Mouse (Mus musculus) inflammation-experienced regulatory T-cells, adult 6 months (primary cell): ENCODE results near the gene Rnase12. TPM values are rescaled to one million over a fixed set of nuclear protein-coding genes. Genes with fewer than 3 reads are reported as not detected.
"Not testable (repeated sequence)": the region's sequence is repeated elsewhere in the genome, so short reads cannot be mapped to it uniquely, and the experiment has no call there.

Source experiments
- ATAC-seq: one replicate; pipeline ENCODE4 v1.8.0; 2017
- polyA plus RNA-seq, 3 experiments: library from polyadenylated mRNA; unstranded; fragments of 100-300 nt; shearing (Covaris generic); gene quantifications; one replicate each; pipeline ENCODE4 v1.2.1; 2017

The Rnase12 gene
- polyA plus RNA-seq, 3 experiments from 2014 or later: not detected

DNA sequence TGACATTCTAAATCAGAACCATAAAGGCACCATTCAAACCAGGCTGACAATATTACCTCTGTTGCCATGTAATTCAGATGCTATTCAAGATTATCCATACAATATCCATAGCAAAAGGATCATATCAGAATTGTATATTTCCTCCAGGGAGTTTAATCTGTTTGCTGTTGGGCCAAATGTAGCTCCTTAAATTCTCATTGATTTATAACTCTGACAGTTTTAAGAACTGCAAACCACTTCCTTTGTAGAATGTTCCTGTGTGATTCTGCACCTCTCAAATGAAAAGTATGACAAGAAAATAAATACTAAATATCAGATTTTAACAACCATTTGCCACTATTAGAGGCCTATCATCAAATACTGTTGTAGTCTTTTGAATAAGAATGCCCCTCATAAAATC, 41.7 kb downstream of the Rnase12 start:
- no peak for ATAC-seq

DNA sequence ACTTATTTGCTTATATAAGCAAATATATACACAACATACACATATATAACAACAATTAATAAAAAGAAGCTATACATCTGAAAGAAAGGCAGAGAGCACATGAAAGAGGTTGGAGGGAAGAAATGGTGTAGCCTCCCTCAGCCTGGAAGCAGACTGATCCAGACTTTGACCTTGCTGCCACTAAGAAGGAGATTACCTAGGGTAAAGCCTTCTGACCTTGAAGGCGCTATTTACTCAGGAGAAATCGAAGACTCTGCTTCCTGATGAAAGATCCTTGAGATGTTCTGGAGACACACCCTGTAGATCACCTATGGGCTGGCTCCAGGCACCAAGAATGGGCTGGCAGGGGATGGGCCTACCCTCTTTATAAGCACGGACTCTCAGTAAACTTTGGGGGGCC, 42.7 kb downstream of the Rnase12 start:
- ATAC-seq: not testable (repeated sequence)

GRCm38 (mm10) chr14:51009572-51009971, 47.9 kb downstream of the Rnase12 start:
- ATAC-seq: no peak

- ATAC-seq: no peak
These were observed 48.7 kb downstream of the Rnase12 start for GRCm38 (mm10) chr14:51008781-51009180.

- ATAC-seq: no peak
These were observed 49.3 kb downstream of the Rnase12 start for GRCm38 (mm10) chr14:51007914-51008713.

GRCm38 (mm10) chr14:51007152-51007801, 50.2 kb downstream of the Rnase12 start, which contains the start of gene Rnase10:
Gene Rnase10, plus strand, starts transcription at chr14:51007751.
- ATAC-seq: no peak

Other genes starting within 250 kb of the Rnase12 start
- not detected for gene Ccnb1ip1, start 249.9 kb downstream of the Rnase12 start, polyA plus RNA-seq
- gene Parp2, start 249.8 kb downstream of the Rnase12 start, polyA plus RNA-seq: 100 to 1,000 TPM in 2 of 3 experiments, 10 to 100 TPM in 1; 75.1 to 115 (median 101) TPM
- gene Tep1, start 187.1 kb downstream of the Rnase12 start, polyA plus RNA-seq: 10 to 100 TPM; 16.0 to 28.0 (median 19.8) TPM
- gene Klhl33, start 160.2 kb downstream of the Rnase12 start, polyA plus RNA-seq: under 1 TPM in 2 of 3 experiments, not detected in 1; 0.09 to 0.13 TPM
- gene Osgep, start 132.8 kb downstream of the Rnase12 start, polyA plus RNA-seq: 10 to 100 TPM; 68.7 to 77.3 (median 74.3) TPM
- gene Apex1, start 132.7 kb downstream of the Rnase12 start, polyA plus RNA-seq: 100 to 1,000 TPM in 1 of 3 experiments, 10 to 100 TPM in 2; 54.2 to 100 (median 91.0) TPM
- 1 to 10 TPM; 4.4 to 6.6 (median 4.8) TPM for gene Pip4p1, start 126.8 kb downstream of the Rnase12 start, polyA plus RNA-seq
- 10 to 100 TPM; 64.4 to 88.0 (median 67.9) TPM for gene Pnp, start 126.6 kb downstream of the Rnase12 start, polyA plus RNA-seq
- gene Gm49342, start 113.1 kb downstream of the Rnase12 start, polyA plus RNA-seq: 1 to 10 TPM in 2 of 3 experiments, not detected in 1; 5.9 to 7.5 TPM
- 1 to 10 TPM in 2 of 3 experiments, under 1 TPM in 1; 0.92 to 2.8 (median 1.5) TPM for gene Pnp2, start 101.7 kb downstream of the Rnase12 start, polyA plus RNA-seq
- not detected for gene Rnase10, start 49.9 kb downstream of the Rnase12 start, polyA plus RNA-seq
- gene Rnase9, start 15.8 kb downstream of the Rnase12 start, polyA plus RNA-seq: not detected
- not detected for gene Rnase11, start 7.5 kb downstream of the Rnase12 start, polyA plus RNA-seq
- under 1 TPM in 1 of 3 experiments, not detected in 2; 0.48 TPM for gene Olfr750, start 16.8 kb upstream of the Rnase12 start, polyA plus RNA-seq
- 10 to 100 TPM; 10.3 to 27.1 (median 16.7) TPM for gene Rnase4, start 33.4 kb upstream of the Rnase12 start, polyA plus RNA-seq
- gene Ang, start 33.5 kb upstream of the Rnase12 start, polyA plus RNA-seq: 1 to 10 TPM; 3.2 to 8.4 (median 3.8) TPM
- not detected for gene Eddm3b, start 56.8 kb upstream of the Rnase12 start, polyA plus RNA-seq
- gene Rnase6, start 66.2 kb upstream of the Rnase12 start, polyA plus RNA-seq: 1 to 10 TPM; 1.4 to 2.7 (median 2.3) TPM
- gene Rnase1, start 89.1 kb upstream of the Rnase12 start, polyA plus RNA-seq: not detected
- not detected for gene Rnase2b, start 104.6 kb upstream of the Rnase12 start, polyA plus RNA-seq
- gene Ang2, start 141.5 kb upstream of the Rnase12 start, polyA plus RNA-seq: not detected
- gene Ear14, start 145.7 kb upstream of the Rnase12 start, polyA plus RNA-seq: not detected
- gene Rnase2a, start 198.5 kb upstream of the Rnase12 start, polyA plus RNA-seq: not detected